Mouse (Mus musculus) embryo, embryonic 11 days (tissue): ENCODE results near the gene Mief2.

Experiments
- DNase-seq: peaks from one replicate; pipeline ENCODE4 v3.0.0-alpha.2; 2015

The Mief2 gene

GRCm38 (mm10) chr11:60726601-60727391 lies 1.4 kb upstream of the Mief2 start, which contains the start of gene Flii:
Flii (minus strand) TSS chr11:60727263.
- peak; percentile 91 for DNase-seq

- DNase-seq = peak; percentile 24
Measured at GRCm38 (mm10) chr11:60727392-60728140, 632 bp upstream of the Mief2 start.

GRCm38 (mm10) chr11:60729217-60729641 lies 1.0 kb downstream of the Mief2 start:
- DNase-seq = no peak

DNA sequence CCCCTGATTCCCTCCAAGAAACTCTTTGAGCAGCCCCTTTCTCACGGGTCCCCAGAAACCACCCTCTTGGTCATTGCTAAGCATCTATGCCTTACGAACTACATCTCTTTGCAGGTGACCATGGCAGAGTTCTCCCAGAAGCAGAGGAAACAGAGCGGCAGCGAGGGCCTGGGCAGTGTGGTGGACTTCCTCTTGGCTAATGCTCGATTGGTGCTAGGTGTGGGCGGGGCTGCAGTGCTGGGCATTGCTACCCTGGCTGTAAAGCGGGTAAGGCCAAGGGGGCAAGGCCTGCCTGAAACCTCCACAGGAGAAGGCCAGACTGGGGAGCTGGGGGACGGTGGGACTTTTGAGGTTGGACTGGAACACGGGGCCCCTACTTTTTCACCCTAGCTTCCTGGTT lies 2.0 kb downstream of the Mief2 start:
- DNase-seq = no peak

- DNase-seq = no peak
Measured at GRCm38 (mm10) chr11:60731251-60731650, 3.1 kb downstream of the Mief2 start.

- no peak for DNase-seq
Measured at GRCm38 (mm10) chr11:60734206-60734605, 6.0 kb downstream of the Mief2 start.

GRCm38 (mm10) chr11:60735191-60735590 lies 7.0 kb downstream of the Mief2 start:
- no peak for DNase-seq

GRCm38 (mm10) chr11:60736491-60736890 lies 8.3 kb downstream of the Mief2 start:
- no peak for DNase-seq

DNA sequence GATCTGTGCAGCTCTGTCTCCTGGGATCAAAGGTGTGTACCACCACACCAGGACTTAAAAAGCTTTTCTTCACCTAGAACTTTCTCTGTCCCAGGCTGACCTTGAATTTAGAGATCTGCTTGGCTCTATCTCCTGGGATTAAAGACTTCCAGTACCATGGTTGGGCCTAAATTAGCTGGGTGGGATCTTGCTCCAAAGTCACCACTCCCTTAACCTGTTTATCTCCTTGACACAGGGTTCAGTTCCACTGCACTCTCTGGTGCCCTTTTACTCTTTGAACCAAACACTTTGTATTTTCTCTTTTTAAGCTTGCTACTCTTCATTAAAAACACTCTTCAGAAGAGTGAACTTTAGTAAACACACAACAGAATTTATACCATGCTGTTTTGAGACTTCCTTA lies 9.3 kb downstream of the Mief2 start:
- no peak for DNase-seq

DNA sequence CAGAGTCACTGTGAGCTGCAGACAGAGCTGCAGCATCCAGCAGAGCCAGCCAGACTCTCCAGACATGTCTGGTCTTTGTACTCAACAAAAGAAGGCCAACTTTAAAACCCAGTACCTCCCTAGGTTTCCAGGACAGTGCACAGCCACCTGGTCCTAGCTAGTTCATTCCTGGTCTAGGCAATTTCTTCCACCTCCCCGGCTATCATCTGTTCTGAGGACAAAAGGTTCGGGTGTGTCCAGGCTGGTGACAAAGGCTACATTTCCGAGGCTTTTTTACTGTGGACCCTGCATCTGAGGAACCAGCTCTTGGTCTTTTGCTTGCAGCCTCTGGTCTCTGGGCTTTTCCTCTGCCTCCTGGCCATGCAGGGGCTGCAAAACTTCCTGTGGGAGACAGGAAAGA lies 12.1 kb downstream of the Mief2 start:
- no peak for DNase-seq

- DNase-seq = no peak
Measured at GRCm38 (mm10) chr11:60755570-60755969, 27.4 kb downstream of the Mief2 start.

DNA sequence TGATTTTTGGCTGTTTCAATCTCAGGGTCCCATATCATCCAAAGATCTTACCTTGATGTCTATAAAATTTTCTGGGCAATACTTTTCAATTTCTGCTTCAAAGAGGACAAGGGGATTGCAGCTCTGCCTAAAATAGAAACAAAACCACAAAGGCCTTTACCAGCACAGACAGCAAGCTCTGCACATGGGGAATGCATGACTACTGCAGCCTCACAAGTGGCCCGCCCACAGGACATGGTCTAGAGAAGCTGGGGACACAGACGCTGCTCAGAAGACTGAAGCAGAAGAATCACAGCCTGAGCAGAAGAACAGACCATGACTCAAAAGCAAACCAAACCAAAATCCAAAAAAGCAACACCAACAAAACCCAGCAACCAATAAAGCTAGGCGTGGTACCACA lies 33.5 kb downstream of the Mief2 start:
- no peak for DNase-seq

DNA sequence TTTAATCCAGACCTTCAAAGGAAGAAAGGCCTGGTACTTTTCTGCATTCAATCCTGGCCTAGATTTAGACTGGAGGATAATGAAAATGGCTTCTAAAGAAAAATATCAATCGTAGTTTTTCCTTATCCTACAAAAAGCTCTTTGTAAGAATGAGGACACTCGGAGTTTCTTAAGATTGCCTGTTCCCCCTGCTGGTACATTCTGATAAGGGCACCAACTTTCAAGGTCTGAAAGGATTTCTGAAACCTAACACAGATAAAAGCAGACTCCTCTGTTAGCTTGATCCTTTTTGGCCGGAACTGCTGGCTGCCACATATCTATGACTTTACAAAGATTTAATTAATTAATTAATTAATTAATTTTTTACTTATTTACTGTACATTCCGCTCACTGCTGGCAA lies 38.8 kb downstream of the Mief2 start:
- no peak for DNase-seq

DNA sequence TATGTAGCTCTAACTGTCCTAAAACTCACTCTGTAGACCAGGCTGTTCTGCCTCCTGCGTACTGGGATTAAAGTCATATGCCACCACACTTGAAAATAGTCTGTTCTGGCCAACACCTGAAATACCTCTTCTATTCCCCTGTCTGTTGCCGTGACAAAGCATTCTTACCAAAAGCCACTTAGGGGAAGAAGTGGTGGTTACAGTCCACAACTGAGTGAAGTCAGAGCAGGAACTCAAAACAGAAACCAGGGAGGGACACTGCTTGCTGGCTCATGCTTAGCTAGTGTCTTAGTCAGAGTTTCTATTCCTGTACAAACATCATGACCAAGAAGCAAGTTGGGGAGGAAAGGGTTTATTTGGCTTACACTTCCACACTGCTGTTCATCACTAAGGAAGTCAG lies 41.1 kb downstream of the Mief2 start:
- no peak for DNase-seq

- no peak for DNase-seq
Measured at GRCm38 (mm10) chr11:60770776-60771175, 42.6 kb downstream of the Mief2 start.

GRCm38 (mm10) chr11:60772161-60772560 lies 44.0 kb downstream of the Mief2 start:
- no peak for DNase-seq

- no peak for DNase-seq
Measured at GRCm38 (mm10) chr11:60774158-60774689, 46.0 kb downstream of the Mief2 start.

DNA sequence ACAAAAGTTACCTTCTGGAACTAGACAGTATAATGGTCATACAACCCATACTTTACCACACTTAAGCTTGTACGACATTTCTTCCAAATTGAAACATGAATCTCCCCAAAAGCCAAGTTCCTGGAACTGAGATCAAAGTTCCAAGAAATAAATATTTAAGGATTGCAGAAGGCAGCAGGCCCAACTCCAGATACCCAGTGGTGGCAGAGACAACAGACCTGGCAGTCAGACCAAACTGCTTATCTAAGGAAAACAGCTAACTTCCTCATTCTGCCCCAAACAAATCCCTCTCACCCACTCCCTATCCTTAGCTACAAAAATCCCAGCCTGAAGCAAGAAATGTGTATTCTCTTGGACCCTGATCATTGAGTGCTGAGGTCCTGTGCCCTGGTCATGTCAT lies 46.6 kb downstream of the Mief2 start:
- DNase-seq = no peak

DNA sequence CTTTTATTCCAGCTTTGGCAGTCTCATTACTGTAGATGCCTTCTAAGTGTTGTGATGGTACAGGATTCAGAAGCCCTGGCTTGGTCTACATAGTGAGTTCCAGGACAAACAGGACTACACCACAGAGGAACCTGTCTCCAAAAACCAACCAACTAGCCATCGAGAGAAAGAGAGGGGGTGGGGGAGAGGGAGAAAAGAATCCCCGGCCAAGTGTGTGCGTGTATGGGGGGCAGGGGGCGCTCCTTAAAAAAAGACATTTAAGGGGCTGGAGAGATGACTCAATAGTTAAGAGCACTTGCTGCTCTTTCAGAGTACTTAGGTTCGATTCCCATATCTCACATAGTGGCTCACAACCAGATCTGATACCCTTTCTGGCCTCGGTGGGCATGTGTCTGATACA lies 47.4 kb downstream of the Mief2 start:
- DNase-seq = no peak

- DNase-seq = peak; percentile 5
Measured at GRCm38 (mm10) chr11:60776107-60776828, 48.1 kb downstream of the Mief2 start.

DNA sequence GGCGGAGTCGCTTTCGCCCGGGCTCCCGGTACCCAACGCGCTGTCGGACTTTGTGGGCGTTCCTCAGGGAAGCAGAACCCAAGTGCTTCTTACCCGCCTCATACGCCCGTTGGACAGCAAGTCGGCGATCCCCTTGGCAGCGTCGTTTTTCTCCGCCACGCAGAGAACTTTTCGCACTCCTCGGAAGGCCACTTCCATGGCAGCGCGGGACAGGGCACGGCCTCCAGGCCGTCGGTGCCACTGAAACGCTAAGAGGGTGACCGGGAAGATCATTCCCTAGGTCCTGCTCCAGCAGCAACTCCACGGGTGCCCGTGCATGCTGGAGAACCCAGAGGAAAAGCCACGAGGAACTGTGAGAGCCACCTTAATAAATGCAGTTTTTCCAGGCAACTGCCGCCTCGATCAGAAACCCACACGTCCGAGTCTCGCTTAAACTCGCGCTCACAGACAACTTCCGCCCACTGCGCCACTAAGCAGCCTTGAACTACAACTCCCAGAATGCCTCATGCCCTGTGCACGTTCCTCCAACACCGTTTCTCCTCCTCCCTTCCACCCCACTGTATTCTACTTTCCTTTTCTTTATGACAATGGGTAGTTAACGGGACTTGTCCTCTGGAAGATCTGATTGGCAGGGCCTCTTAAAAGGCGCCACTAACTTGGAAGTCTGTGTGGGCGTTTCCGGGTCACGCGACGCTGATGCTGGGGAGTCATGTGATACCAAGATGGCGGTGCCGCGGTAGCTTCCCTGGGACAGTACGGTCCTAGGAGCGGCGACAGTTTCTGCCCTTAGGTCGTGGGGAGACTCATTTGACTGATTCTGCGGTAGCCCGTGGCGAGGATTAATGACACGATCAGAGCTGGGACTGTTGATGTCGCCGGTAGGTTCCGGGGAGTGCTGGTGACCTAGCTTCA lies 48.9 kb downstream of the Mief2 start, which contains the start of the genes Top3a and Smcr8:
Gene Top3a (minus strand): TSS at position 537 of the 912 bp plus-strand sequence.
Gene Smcr8 (plus strand): TSS at position 696 of the 912 bp plus-strand sequence.
- peak; percentile 95 for DNase-seq

- no peak for DNase-seq
Measured at GRCm38 (mm10) chr11:60777801-60778370, 49.7 kb downstream of the Mief2 start.
